Mouse (Mus musculus): ENCODE measurements around the gene Gm5640. TPM values are rescaled to one million over a fixed set of nuclear protein-coding genes. Genes with fewer than 3 reads are reported as not detected.
"Not testable (repeated sequence)": the region's sequence is repeated elsewhere in the genome, so short reads cannot be mapped to it uniquely, and the experiment has no call there.

Gene Gm5640
- polyA plus RNA-seq (2014; fragmentation: Nextera tagmentation; extraction: Ambion mirVana): 0.08 and 0.27 TPM in 2 replicates

DNA sequence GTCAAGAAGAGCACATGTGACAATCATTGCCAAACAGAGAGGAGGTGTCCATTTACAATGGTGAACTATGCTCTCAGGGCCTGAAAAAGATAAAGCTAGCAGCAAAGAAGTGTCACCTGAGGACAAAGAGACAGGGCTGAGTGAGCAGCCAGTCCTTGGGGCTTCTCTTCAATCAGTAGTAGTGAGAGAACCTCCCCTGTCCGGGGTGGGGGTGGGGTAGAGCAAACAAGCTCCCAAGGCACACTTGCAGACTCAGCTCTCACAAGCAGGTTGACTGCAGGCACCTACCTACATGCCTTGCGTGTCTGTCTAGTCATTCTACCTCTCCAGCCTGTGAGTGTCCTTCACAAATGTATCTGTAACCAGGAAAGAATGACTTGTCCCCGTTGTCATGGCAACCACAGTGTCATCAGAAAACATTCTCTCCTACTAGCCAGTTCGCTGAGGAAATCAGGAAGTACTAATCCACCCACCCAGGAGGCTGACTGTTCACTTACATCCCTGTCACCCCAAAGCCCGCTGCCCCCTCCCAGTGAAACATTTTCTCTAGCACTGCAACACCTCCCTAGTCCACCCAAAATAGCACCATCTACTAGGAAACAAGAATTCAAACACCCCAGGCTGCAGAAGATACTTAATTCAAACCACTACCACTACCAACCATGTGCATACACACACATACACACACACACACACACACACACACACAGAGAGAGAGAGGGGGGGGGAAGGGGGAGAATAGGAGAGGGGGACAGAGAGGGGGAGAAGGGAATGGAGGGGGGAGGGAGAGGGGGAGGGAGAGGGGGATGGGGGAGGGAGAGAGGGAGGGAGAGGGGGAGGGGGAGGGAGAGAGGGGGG, at the start of gene Gm5640:
Gene Gm5640 (minus strand): TSS at position 170 of the 858 bp plus-strand sequence.
- ATAC-seq: peak; percentile 62

DNA sequence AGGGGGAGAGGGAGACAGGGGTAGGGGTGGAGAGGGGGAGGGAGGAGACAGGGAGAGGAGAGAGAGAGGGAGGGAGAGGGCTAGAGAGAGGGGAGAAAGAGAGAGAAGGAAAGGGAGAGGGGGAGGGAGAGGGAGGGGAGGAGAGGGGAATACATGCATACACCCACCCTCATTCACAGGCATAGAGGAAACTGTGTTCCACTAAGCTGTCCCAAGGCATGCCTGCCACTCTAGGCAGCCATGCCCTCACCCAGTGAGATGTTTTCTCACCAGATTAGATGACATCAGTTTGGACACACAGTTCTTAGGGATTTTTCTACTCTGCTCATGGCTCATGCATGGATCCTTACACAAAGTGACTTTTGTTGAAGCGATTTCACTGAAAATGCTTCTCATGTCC, 958 bp upstream of the Gm5640 start:
- not testable (repeated sequence) for H3K4me2 ChIP-seq (ENCODE audit: low read length); DNase-seq (ENCODE audit: low spot score); H3K27ac ChIP-seq (ENCODE audit: low read depth, low read length); H3K9me3 ChIP-seq (replicated peaks; ENCODE audit: control insufficient read depth, low read length); H3K36me3 ChIP-seq (ENCODE audit: control insufficient read depth, insufficient read depth, low read length); H3K9ac ChIP-seq (ENCODE audit: low read length); H3K4me3 ChIP-seq (ENCODE audit: low read depth, low read length); H3K27me3 ChIP-seq (replicated peaks; ENCODE audit: control insufficient read depth, insufficient read depth, low read length); H3K4me1 ChIP-seq (ENCODE audit: control insufficient read depth, insufficient read depth, low read length); ATAC-seq
- no CpG with 5 or more reads among the region's 1 CpGs for WGBS

More for the DNA sequence above, at the start of gene Gm5640:
- not testable (repeated sequence) for H3K4me1 ChIP-seq (ENCODE audit: control insufficient read depth, insufficient read depth, low read length); H3K9me3 ChIP-seq (replicated peaks; ENCODE audit: control insufficient read depth, low read length); H3K36me3 ChIP-seq (ENCODE audit: control insufficient read depth, insufficient read depth, low read length); H3K27me3 ChIP-seq (replicated peaks; ENCODE audit: control insufficient read depth, insufficient read depth, low read length); H3K27ac ChIP-seq (ENCODE audit: low read depth, low read length); H3K4me3 ChIP-seq (ENCODE audit: low read depth, low read length); H3K4me2 ChIP-seq (ENCODE audit: low read length); H3K9ac ChIP-seq (ENCODE audit: low read length)
- WGBS: 66% methylated on average over 2 of the region's 5 CpGs
- peak; percentile 3 for DNase-seq (ENCODE audit: low spot score)

DNA sequence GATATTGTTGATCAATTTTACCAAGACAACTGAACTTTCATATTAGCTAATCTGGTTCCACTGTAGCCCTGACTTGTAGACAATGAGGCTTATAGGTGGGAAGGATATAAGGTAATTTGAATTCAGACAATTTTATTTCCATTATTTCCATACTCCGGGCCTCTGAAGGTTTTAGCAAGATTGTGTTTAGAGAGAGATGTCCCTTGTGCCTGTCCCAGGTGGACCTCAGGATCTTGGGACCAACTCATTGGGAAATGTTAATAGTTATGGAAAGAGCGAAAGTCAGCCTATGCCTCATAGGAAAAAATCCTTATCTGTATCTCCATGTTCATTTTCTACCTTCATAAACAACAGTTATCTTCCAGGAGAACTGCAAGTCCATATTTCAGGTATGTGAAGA, 53.1 kb downstream of the Gm5640 start, which contains the start of gene Olfr1325:
Gene Olfr1325 (plus strand): TSS at position 301 of the 400 bp plus-strand sequence.
- Histone ChIP-seq H3K4me1 (ENCODE audit: control insufficient read depth, insufficient read depth, low read length) (no peaks in the 10 kb centered on the region), H3K27me3 (replicated peaks; ENCODE audit: control insufficient read depth, insufficient read depth, low read length) (no peaks in the 10 kb centered on the region), H3K9ac (ENCODE audit: low read length) (no peak within 1 kb of the TSS), H3K36me3 (ENCODE audit: control insufficient read depth, insufficient read depth, low read length) (no peaks in the 10 kb centered on the region), H3K27ac (ENCODE audit: low read depth, low read length) (no peak within 1 kb of the TSS), H3K4me3 (ENCODE audit: low read depth, low read length) (no peak within 1 kb of the TSS), H3K4me2 (ENCODE audit: low read length) (no peak within 1 kb of the TSS), H3K9me3 (replicated peaks; ENCODE audit: control insufficient read depth, low read length) (no peaks in the 10 kb centered on the region)
- ATAC-seq: no peak
- 88% methylated on average over 2 of the region's 2 CpGs for WGBS
- DNase-seq (ENCODE audit: low spot score): no peak

Other genes starting within 250 kb of the Gm5640 start
- 67.9 and 68.4 TPM in 2 replicates for gene G6pdx, start 216.4 kb downstream of the Gm5640 start, polyA plus RNA-seq (2014; fragmentation: Nextera tagmentation; extraction: Ambion mirVana)
- gene Gm6880, start 164.2 kb downstream of the Gm5640 start, polyA plus RNA-seq (2014; fragmentation: Nextera tagmentation; extraction: Ambion mirVana): not detected in 2 replicates
- not detected in 2 replicates for gene Olfr1326-ps1, start 70.7 kb downstream of the Gm5640 start, polyA plus RNA-seq (2014; fragmentation: Nextera tagmentation; extraction: Ambion mirVana)
- gene Olfr1325, start 53.0 kb downstream of the Gm5640 start, polyA plus RNA-seq (2014; fragmentation: Nextera tagmentation; extraction: Ambion mirVana): not detected in 2 replicates
- gene Gm6890, start 95.3 kb upstream of the Gm5640 start, polyA plus RNA-seq (2014; fragmentation: Nextera tagmentation; extraction: Ambion mirVana): not detected in 2 replicates
- 0.18 TPM in 1 of 2 replicates, not detected in the other for gene Gm5936, start 191.6 kb upstream of the Gm5640 start, polyA plus RNA-seq (2014; fragmentation: Nextera tagmentation; extraction: Ambion mirVana)

All from forebrain, embryonic 14.5 days (tissue).